Mouse (Mus musculus): ENCODE data around the gene Wwox. TPM values are rescaled to one million over a fixed set of nuclear protein-coding genes. Genes with fewer than 3 reads are reported as not detected.

The Wwox gene
- polyA plus RNA-seq, 1 experiment from 2014 or later = 13.8 TPM

GRCm38 (mm10) chr8:114455953-114456352 is 16.5 kb downstream of the Wwox start:
- Histone ChIP-seq H3K4me1 (replicated peaks; ENCODE audit: control insufficient read depth, insufficient read depth, low read length) (peaks cover 7% of the 10 kb centered on the region; the same call in 1 of the 2 replicates), H3K27ac (ENCODE audit: low read depth, low read length) (no peak overlapping the region), H3K4me3 (ENCODE audit: low read depth, low read length) (no peak overlapping the region), H3K9me3 (ENCODE audit: control insufficient read depth, low read length) (no peaks in the 10 kb centered on the region), H3K27me3 (ENCODE audit: control insufficient read depth, insufficient read depth, low read length) (no peaks in the 10 kb centered on the region; the same call in 1 of the 2 replicates), H3K4me2 (ENCODE audit: low read depth, low read length, severe bottlenecking) (no peak overlapping the region), H3K36me3 (ENCODE audit: control insufficient read depth, insufficient read depth, low read length) (no peaks in the 10 kb centered on the region), H3K9ac (ENCODE audit: low read length) (no peak overlapping the region)
- WGBS = 88% methylated on average over 15 of the region's 15 CpGs
- no peak for DNase-seq (ENCODE audit: low spot score)
- no peak for ATAC-seq (replicated peaks; ENCODE audit: low FRiP score)

GRCm38 (mm10) chr8:114458113-114458784 is 18.8 kb downstream of the Wwox start:
- 86% methylated on average over 25 of the region's 25 CpGs for WGBS
- ATAC-seq (replicated peaks; ENCODE audit: low FRiP score) (no peak), DNase-seq (ENCODE audit: low spot score) (no peak)
- H3K9me3 ChIP-seq (ENCODE audit: control insufficient read depth, low read length) = no peaks in the 10 kb centered on the region
- no peaks in the 10 kb centered on the region for H3K36me3 ChIP-seq (ENCODE audit: control insufficient read depth, insufficient read depth, low read length)
- H3K9ac ChIP-seq (ENCODE audit: low read length) = no peak overlapping the region
- H3K4me3 ChIP-seq (ENCODE audit: low read depth, low read length) = no peak overlapping the region
- H3K27me3 ChIP-seq (ENCODE audit: control insufficient read depth, insufficient read depth, low read length) = no peaks in the 10 kb centered on the region; the same call in 1 of the 2 replicates
- H3K4me1 ChIP-seq (replicated peaks; ENCODE audit: control insufficient read depth, insufficient read depth, low read length) = peaks cover 2% of the 10 kb centered on the region; the same call in 1 of the 2 replicates
- H3K27ac ChIP-seq (ENCODE audit: low read depth, low read length) = no peak overlapping the region
- no peak overlapping the region for H3K4me2 ChIP-seq (ENCODE audit: low read depth, low read length, severe bottlenecking)

GRCm38 (mm10) chr8:114460600-114460999 is 21.1 kb downstream of the Wwox start:
- Histone ChIP-seq H3K4me1 (replicated peaks; ENCODE audit: control insufficient read depth, insufficient read depth, low read length) (no peaks in the 10 kb centered on the region), H3K27ac (ENCODE audit: low read depth, low read length) (no peak overlapping the region), H3K9me3 (ENCODE audit: control insufficient read depth, low read length) (no peaks in the 10 kb centered on the region), H3K36me3 (ENCODE audit: control insufficient read depth, insufficient read depth, low read length) (no peaks in the 10 kb centered on the region), H3K27me3 (ENCODE audit: control insufficient read depth, insufficient read depth, low read length) (no peaks in the 10 kb centered on the region), H3K4me3 (ENCODE audit: low read depth, low read length) (no peak overlapping the region), H3K9ac (ENCODE audit: low read length) (no peak overlapping the region), H3K4me2 (ENCODE audit: low read depth, low read length, severe bottlenecking) (no peak overlapping the region)
- DNase-seq (ENCODE audit: low spot score) (no peak), ATAC-seq (replicated peaks; ENCODE audit: low FRiP score) (no peak)
- 68% methylated on average over 5 of the region's 5 CpGs for WGBS

GRCm38 (mm10) chr8:114462591-114462990 is 23.1 kb downstream of the Wwox start:
- H3K36me3 ChIP-seq (ENCODE audit: control insufficient read depth, insufficient read depth, low read length) = no peaks in the 10 kb centered on the region
- ATAC-seq (replicated peaks; ENCODE audit: low FRiP score) = no peak

GRCm38 (mm10) chr8:114463305-114463704 is 23.9 kb downstream of the Wwox start:
- no peak overlapping the region for H3K4me3 ChIP-seq (ENCODE audit: low read depth, low read length)

More at GRCm38 (mm10) chr8:114462591-114462990, 23.1 kb downstream of the Wwox start:
- Histone ChIP-seq H3K4me2 (ENCODE audit: low read depth, low read length, severe bottlenecking) (no peak overlapping the region), H3K27ac (ENCODE audit: low read depth, low read length) (no peak overlapping the region), H3K4me1 (replicated peaks; ENCODE audit: control insufficient read depth, insufficient read depth, low read length) (no peaks in the 10 kb centered on the region), H3K9ac (ENCODE audit: low read length) (no peak overlapping the region), H3K4me3 (ENCODE audit: low read depth, low read length) (no peak overlapping the region), H3K9me3 (ENCODE audit: control insufficient read depth, low read length) (no peaks in the 10 kb centered on the region), H3K27me3 (ENCODE audit: control insufficient read depth, insufficient read depth, low read length) (no peaks in the 10 kb centered on the region)
- WGBS = 91% methylated on average over 11 of the region's 11 CpGs
- DNase-seq (ENCODE audit: low spot score) = no peak

GRCm38 (mm10) chr8:114468526-114469207 is 29.2 kb downstream of the Wwox start:
- Histone ChIP-seq H3K9ac (ENCODE audit: low read length) (no peak overlapping the region), H3K27me3 (ENCODE audit: control insufficient read depth, insufficient read depth, low read length) (no peaks in the 10 kb centered on the region), H3K9me3 (ENCODE audit: control insufficient read depth, low read length) (no peaks in the 10 kb centered on the region), H3K27ac (ENCODE audit: low read depth, low read length) (no peak overlapping the region), H3K36me3 (ENCODE audit: control insufficient read depth, insufficient read depth, low read length) (no peaks in the 10 kb centered on the region), H3K4me3 (ENCODE audit: low read depth, low read length) (no peak overlapping the region), H3K4me1 (replicated peaks; ENCODE audit: control insufficient read depth, insufficient read depth, low read length) (no peaks in the 10 kb centered on the region), H3K4me2 (ENCODE audit: low read depth, low read length, severe bottlenecking) (no peak overlapping the region)
- no peak for ATAC-seq (replicated peaks; ENCODE audit: low FRiP score)
- no peak for DNase-seq (ENCODE audit: low spot score)
- 90% methylated on average over 21 of the region's 21 CpGs for WGBS

More at GRCm38 (mm10) chr8:114463305-114463704, 23.9 kb downstream of the Wwox start:
- DNase-seq (ENCODE audit: low spot score) = no peak
- Histone ChIP-seq H3K27ac (ENCODE audit: low read depth, low read length) (no peak overlapping the region), H3K27me3 (ENCODE audit: control insufficient read depth, insufficient read depth, low read length) (no peaks in the 10 kb centered on the region), H3K4me2 (ENCODE audit: low read depth, low read length, severe bottlenecking) (no peak overlapping the region), H3K4me1 (replicated peaks; ENCODE audit: control insufficient read depth, insufficient read depth, low read length) (no peaks in the 10 kb centered on the region), H3K9me3 (ENCODE audit: control insufficient read depth, low read length) (no peaks in the 10 kb centered on the region), H3K36me3 (ENCODE audit: control insufficient read depth, insufficient read depth, low read length) (no peaks in the 10 kb centered on the region), H3K9ac (ENCODE audit: low read length) (no peak overlapping the region)
- 76% methylated on average over 10 of the region's 10 CpGs for WGBS
- ATAC-seq (replicated peaks; ENCODE audit: low FRiP score) = no peak

- no peaks in the 10 kb centered on the region for H3K4me1 ChIP-seq (replicated peaks; ENCODE audit: control insufficient read depth, insufficient read depth, low read length)
- no peaks in the 10 kb centered on the region for H3K36me3 ChIP-seq (ENCODE audit: control insufficient read depth, insufficient read depth, low read length)
- H3K9ac ChIP-seq (ENCODE audit: low read length) = no peak overlapping the region
- no peaks in the 10 kb centered on the region for H3K9me3 ChIP-seq (ENCODE audit: control insufficient read depth, low read length)
- WGBS = 93% methylated on average over 10 of the region's 10 CpGs
- H3K27me3 ChIP-seq (ENCODE audit: control insufficient read depth, insufficient read depth, low read length) = no peaks in the 10 kb centered on the region
- no peak for DNase-seq (ENCODE audit: low spot score)
- H3K4me2 ChIP-seq (ENCODE audit: low read depth, low read length, severe bottlenecking) = no peak overlapping the region
- H3K4me3 ChIP-seq (ENCODE audit: low read depth, low read length) = no peak overlapping the region
- ATAC-seq (replicated peaks; ENCODE audit: low FRiP score) = no peak
- no peak overlapping the region for H3K27ac ChIP-seq (ENCODE audit: low read depth, low read length)
Measured at GRCm38 (mm10) chr8:114469208-114469590, 29.7 kb downstream of the Wwox start.

GRCm38 (mm10) chr8:114473546-114473945 is 34.1 kb downstream of the Wwox start:
- 94% methylated on average over 11 of the region's 11 CpGs for WGBS

More at GRCm38 (mm10) chr8:114473546-114473945, 34.1 kb downstream of the Wwox start:
- Histone ChIP-seq H3K4me2 (ENCODE audit: low read depth, low read length, severe bottlenecking) (no peak overlapping the region), H3K27me3 (ENCODE audit: control insufficient read depth, insufficient read depth, low read length) (no peaks in the 10 kb centered on the region), H3K4me1 (replicated peaks; ENCODE audit: control insufficient read depth, insufficient read depth, low read length) (no peaks in the 10 kb centered on the region), H3K27ac (ENCODE audit: low read depth, low read length) (no peak overlapping the region), H3K4me3 (ENCODE audit: low read depth, low read length) (no peak overlapping the region), H3K9me3 (ENCODE audit: control insufficient read depth, low read length) (no peaks in the 10 kb centered on the region), H3K9ac (ENCODE audit: low read length) (no peak overlapping the region), H3K36me3 (ENCODE audit: control insufficient read depth, insufficient read depth, low read length) (no peaks in the 10 kb centered on the region)
- DNase-seq (ENCODE audit: low spot score) (no peak), ATAC-seq (replicated peaks; ENCODE audit: low FRiP score) (no peak)
